Mouse (Mus musculus) liver, adult (tissue): Measurements from ENCODE around the gene Edrf1.

Experiments used
- GATA4 ChIP-seq: IDR thresholded peaks from 2 replicates; pipeline ENCODE4 v1.6.1; 2014; ENCODE audit warnings: mild to moderate bottlenecking, low read length; ENCODE audit not compliant: insufficient replicate concordance

The Edrf1 gene

GRCm38 (mm10) chr7:133630821-133631220, 6.5 kb upstream of the Edrf1 start:
- TF ChIP-seq GATA4: no peak

GRCm38 (mm10) chr7:133632476-133632875, 4.9 kb upstream of the Edrf1 start:
- no peak for TF ChIP-seq GATA4

DNA sequence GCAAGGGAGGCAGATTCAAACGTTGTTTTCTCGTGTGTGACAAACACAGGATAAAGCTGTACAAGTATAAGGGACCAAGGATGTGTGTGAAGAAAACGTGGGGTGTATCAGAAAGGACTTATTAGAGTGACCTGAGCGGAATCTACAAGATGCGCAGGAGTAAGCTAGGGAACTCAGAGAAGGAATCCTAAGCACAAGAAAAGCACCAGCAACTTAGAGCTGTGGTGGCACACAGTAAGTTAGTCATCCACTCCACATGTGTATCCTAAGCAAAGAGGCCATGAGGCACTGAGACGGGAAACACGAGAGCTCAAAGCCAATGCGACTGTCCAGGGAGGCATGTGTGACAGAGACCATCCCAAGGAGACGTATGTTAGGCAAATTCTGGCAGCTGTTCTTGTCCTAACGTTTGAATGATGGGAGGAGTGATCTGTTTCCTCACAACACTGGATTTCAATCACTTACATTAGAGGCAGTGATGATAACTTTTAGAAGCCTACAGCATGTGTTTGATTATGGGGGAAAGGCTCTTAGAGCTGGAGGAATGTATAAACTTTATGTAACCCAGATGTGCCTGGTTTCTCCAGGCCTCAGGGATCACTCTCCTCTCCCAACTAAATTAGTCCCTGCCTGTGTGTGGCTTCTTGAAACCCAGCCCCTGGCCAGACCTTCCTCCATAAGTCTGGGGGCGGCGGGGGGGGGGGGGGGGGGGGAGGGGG, 2.3 kb upstream of the Edrf1 start:
- TF ChIP-seq GATA4: no peak

- no peak for TF ChIP-seq GATA4
These were observed 498 bp upstream of the Edrf1 start for GRCm38 (mm10) chr7:133636738-133637352.

DNA sequence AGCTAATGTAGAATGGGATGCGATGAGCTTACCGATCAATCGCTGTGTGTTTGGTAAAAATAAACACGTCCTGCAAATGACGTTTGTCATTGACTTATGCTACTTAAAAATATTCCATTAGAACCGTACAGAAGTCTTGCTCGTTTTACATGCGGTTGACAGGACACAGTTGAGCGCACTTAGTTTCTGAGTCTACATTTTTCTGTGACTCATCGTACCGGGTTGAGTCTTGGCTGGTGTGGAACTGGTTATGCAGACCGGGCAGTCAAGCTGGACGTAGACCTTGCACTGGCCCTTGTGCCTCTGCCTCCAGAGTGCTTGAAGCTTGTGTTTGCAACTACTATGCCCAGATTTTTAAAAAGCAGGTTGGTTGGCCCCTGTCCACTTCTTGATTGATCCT, 963 bp downstream of the Edrf1 start:
- no peak for TF ChIP-seq GATA4

DNA sequence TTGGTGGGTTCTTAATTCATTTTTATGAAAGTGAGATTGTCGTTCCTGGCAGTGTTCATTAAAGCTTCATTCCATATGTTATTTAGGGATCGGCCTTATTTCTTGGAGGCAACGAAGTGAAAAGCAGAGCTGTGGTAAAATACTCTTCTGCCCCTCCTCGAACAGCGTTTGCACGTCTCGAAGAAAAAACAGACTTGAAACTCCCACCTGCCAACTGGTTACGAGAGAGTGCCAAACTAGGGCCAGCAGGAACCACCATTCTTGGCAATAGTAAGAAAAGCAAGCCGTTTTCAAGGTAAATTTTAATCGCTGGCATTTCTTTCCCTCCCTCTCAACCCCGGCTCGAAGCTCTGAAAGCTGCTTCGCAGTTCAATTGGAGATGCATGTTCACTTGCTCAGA, 1.5 kb downstream of the Edrf1 start:
- no peak for TF ChIP-seq GATA4

GRCm38 (mm10) chr7:133645716-133646115, 8.4 kb downstream of the Edrf1 start:
- no peak for TF ChIP-seq GATA4

DNA sequence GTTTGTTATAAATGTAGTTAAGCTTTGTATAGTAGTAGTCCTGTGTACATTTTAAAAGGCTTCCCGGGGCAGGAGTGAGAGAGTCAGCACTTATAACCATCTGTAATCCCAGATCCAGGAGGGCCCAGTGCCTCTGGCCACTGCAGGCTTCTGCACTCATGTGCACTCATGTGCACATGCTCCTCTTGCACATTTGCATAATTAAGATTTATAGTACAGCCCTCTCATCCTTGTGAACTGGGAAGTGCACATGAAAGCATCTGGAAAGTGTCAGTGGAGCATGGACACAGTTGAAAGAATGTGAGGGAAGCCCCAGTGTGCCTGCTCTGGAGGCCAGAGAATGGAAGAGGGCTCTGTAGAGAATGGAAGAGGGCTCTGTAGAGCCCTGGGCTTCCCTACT, 25.1 kb downstream of the Edrf1 start:
- TF ChIP-seq GATA4: no peak

GRCm38 (mm10) chr7:133669071-133669470, 31.7 kb downstream of the Edrf1 start:
- no peak for TF ChIP-seq GATA4

GRCm38 (mm10) chr7:133669946-133670345, 32.6 kb downstream of the Edrf1 start:
- TF ChIP-seq GATA4: no peak

DNA sequence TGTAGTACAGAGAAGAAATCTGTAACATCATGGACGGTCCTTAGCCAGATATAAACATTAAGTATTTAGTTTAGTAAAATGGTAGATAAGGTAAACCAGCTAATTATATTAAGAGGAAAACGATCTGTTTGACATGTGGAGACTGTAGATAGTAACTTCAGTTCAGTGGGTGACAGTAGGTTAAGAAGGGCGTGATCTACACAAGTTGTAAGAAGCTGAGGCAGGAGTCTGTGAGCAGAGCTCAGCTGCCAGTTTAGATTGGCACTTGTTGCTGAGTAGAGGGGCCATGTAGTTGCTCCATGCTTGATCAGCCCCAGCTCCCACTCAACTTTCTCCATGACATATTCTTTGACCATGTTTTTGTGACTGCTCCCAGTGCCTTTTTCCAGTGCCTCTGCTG, 33.5 kb downstream of the Edrf1 start:
- no peak for TF ChIP-seq GATA4

- no peak for TF ChIP-seq GATA4
These were observed 38.7 kb downstream of the Edrf1 start for GRCm38 (mm10) chr7:133676002-133676401.

DNA sequence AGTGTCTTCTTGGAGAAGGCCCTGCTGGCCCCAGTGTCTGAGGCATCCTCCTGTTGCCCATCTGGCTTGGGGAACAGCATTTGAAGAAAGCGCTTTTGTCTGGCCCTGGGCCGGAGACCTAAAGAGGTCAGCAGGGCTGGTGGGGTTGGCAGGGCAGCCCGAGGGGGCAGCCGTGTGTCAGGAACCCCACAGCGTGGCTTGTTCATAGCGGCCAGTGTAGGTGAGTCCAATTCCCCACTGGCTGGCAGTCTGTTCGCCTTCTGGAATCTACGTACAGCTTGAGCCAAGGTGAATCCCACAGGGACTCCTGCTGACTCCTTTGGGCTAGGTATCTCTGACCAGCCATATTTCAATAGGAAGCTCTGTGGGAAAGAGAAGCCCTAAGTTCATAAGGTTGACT, 41.4 kb downstream of the Edrf1 start:
- TF ChIP-seq GATA4: no peak

DNA sequence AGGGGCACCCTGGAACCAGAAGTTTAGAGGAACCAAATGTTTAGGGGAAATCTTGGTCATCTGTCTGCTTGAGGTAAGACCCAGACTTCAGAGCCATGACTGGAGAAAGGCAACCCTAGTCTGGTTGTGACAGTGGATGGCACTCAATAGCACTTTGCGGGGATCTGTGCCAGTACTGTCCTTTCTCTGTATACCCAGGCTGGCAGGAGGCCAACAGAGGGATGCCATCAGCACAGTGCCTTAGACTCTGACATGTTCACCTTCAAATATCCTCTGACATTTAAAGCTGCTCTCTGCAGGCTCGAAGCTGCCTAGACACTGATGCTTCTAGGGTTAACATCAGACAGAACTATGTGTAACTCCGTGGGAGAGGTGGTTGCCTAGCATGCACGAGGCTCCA, 42.1 kb downstream of the Edrf1 start:
- no peak for TF ChIP-seq GATA4

DNA sequence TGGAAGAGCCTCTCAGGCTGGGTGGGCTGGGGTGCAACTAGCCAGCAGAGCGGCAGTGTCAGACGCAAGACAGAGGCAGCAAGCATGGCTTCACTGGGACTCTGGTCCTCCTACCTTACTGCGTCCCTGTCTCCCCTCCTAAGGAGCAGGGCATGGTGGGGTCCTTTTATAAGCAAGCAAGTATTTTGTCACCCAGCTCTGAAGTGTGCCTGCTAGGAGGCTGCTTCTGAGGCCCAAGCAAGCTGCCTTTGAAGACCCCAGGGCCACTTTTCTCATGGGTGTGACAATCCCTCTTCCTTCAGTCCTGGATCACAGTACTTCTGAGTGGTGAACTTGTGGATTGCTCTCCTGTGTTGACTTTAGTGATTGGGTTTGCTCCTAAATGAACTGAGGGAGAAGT, 42.6 kb downstream of the Edrf1 start, which contains the start of gene Mmp21:
Gene Mmp21 (minus strand): TSS at position 101 of the 400 bp plus-strand sequence.
- no peak for TF ChIP-seq GATA4

- TF ChIP-seq GATA4: no peak
These were observed 46.3 kb downstream of the Edrf1 start for GRCm38 (mm10) chr7:133683626-133684025.

DNA sequence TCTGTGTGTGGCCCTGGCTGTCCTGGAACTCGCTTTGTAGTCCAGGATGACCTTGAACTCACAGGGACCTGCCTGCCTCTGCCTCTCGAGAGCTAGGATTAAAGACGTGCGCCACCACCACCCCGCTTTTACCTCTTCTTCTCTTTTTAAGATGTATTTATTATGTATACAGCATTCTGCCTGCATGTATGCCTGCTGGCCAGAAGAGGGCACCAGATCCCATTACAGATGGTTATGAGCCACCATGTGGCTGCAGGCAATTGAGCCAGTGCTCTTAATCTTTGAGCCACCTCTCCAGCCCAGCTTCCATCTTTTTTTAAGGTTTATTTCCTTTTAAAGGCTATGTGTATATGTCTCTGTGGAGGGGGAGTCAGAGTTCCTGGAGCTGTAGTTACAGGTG, 46.8 kb downstream of the Edrf1 start:
- no peak for TF ChIP-seq GATA4
